ENCODE assay signal across 8 mouse cellular contexts in the genomic region with DNA sequence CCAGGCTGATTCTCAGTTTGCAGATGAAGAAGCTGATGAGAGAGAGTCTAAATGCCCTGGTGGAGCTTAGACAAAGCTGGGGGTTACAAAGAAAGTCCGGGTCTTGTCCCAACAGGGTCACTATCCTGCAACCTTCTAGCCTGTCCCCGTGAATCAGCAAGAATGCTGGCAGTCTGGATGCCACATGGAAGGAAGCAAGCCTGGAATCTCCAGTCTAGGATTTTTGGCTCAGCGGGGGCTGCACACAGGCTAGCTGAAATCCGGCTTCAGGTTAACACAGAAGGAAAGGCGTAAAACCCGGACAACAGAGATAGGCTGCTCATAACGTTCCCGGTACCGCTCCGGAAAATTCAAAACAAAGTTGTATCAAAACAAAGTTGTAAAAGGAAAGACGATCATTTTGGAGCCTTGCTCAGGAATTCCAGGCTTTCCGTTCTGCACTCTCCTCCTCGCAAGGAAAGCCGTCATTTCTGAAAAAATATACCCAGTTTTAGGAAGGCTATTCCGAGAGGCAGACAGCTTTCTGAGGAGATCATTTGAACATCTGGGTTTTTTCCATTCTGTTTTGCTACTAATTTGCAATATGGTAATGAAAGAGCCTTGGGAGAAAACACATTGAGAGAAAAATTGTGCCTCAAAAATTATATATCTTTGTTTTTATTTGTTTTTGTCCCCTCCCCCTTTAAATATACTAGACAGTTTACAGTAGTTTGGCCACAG.
DNase-seq lines count a peak whose midpoint lies in the region; ATAC-seq lines count a peak whose summit lies in the region.

No protein-coding gene starts in this region.

- no peaks in the 10 kb centered on the region for H3K27me3 ChIP-seq in embryonic facial prominence, embryonic 10.5 days (replicated peaks; ENCODE audit: low read depth, poor library complexity, severe bottlenecking)
- no peaks in the 10 kb centered on the region for H3K27me3 ChIP-seq in heart, embryonic 15.5 days
- no peaks in the 10 kb centered on the region for H3K27me3 ChIP-seq in forebrain, embryonic 12.5 days

- H3K9me3 ChIP-seq in embryonic facial prominence, embryonic 10.5 days = no peaks in the 10 kb centered on the region
- no peaks in the 10 kb centered on the region for H3K9me3 ChIP-seq in heart, embryonic 15.5 days (replicated peaks)
- no peaks in the 10 kb centered on the region for H3K9me3 ChIP-seq in forebrain, embryonic 12.5 days

- H3K9ac ChIP-seq in heart, embryonic 15.5 days = no peak overlapping the region
- no peak overlapping the region for H3K9ac ChIP-seq in forebrain, embryonic 12.5 days

- DNase-seq in right cerebral cortex, postnatal 14 days = peak; percentile 7
- no peak for DNase-seq in right cerebral cortex, adult 18-20 months
- DNase-seq in embryonic facial prominence, embryonic 10.5 days (ENCODE audit: low spot score) = peak; percentile 63
- peak; percentile 32 to 41 for DNase-seq in kidney, postnatal 36 days
- DNase-seq in skeletal muscle tissue, adult 2 months (ENCODE audit: low read depth, low spot score) = peak; percentile 14
- DNase-seq in cerebellum, adult 11-12 months = no peak

- no peaks in the 10 kb centered on the region for H3K36me3 ChIP-seq in embryonic facial prominence, embryonic 10.5 days (replicated peaks)
- no peaks in the 10 kb centered on the region for H3K36me3 ChIP-seq in heart, embryonic 15.5 days
- H3K36me3 ChIP-seq in forebrain, embryonic 12.5 days (replicated peaks) = no peaks in the 10 kb centered on the region

- peak overlapping the region; percentile 74 for H3K27ac ChIP-seq in embryonic facial prominence, embryonic 10.5 days (replicated peaks)
- H3K27ac ChIP-seq in heart, embryonic 15.5 days = peak overlapping the region; percentile 63
- H3K27ac ChIP-seq in forebrain, embryonic 12.5 days = no peak overlapping the region

- ATAC-seq in heart, embryonic 15.5 days (replicated peaks; ENCODE audit: insufficient number of reproducible peaks, insufficient read depth, low FRiP score, low read depth) = 0 out of 2 replicates have a peak, but pooled peaks have one; percentile 22
- ATAC-seq in forebrain, embryonic 12.5 days (ENCODE audit: low FRiP score) = no peak

- WGBS in embryonic facial prominence, embryonic 10.5 days = 34% methylated on average over 15 of the region's 15 CpGs
- 27% methylated on average over 15 of the region's 15 CpGs for WGBS in heart, embryonic 15.5 days
- WGBS in forebrain, embryonic 12.5 days = 72% methylated on average over 15 of the region's 15 CpGs

- peak overlapping the region; percentile 28; the same call in 1 of the 2 replicates for H3K4me3 ChIP-seq in embryonic facial prominence, embryonic 10.5 days
- H3K4me3 ChIP-seq in heart, embryonic 15.5 days = peak overlapping the region; percentile 32
- H3K4me3 ChIP-seq in forebrain, embryonic 12.5 days (replicated peaks) = no peak overlapping the region

- H3K4me1 ChIP-seq in embryonic facial prominence, embryonic 10.5 days = peaks cover 10% of the 10 kb centered on the region
- H3K4me1 ChIP-seq in heart, embryonic 15.5 days (replicated peaks) = peaks cover 7% of the 10 kb centered on the region
- H3K4me1 ChIP-seq in forebrain, embryonic 12.5 days = no peaks in the 10 kb centered on the region

- H3K4me2 ChIP-seq in heart, embryonic 15.5 days = peak overlapping the region; percentile 53
- no peak overlapping the region for H3K4me2 ChIP-seq in forebrain, embryonic 12.5 days

Comparison
In these comparisons a context has a peak if more than half of its experiments do, and no peak if none do; other contexts are left out.
1. DNase-seq: peak in right cerebral cortex, postnatal 14 days (single experiment), embryonic facial prominence, embryonic 10.5 days (single experiment), kidney, postnatal 36 days (2 of 2) and skeletal muscle tissue, adult 2 months (single experiment); none in right cerebral cortex, adult 18-20 months (single experiment) and cerebellum, adult 11-12 months (single experiment).